Mouse (Mus musculus): ENCODE data around the gene Hdac9. TPM values are rescaled to one million over a fixed set of nuclear protein-coding genes. Genes with fewer than 3 reads are reported as not detected.

Hdac9 gene
- total and polyA plus RNA-seq, 3 experiments: 0.03 to 0.19 TPM; not detected in 1

DNA sequence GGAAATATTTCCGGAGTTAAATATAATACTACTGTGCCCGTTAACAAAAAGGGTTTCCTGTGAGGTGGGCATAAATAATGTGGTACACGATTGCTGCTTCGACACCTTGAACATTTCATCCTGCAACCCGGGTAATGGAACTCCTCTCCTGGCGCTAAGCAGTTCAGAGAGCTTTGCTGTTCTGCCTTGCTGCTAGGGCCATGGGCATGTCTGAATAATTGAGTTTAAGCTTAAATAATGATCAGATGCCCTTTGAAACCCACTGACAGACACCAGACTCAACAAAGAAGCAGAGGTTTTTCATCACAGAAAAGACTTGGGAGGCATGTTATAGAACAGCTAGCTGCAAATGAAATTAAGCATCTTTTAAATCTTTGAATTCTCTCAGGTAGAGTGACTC lies 646.8 kb downstream of the Hdac9 start:
- H3K36me3 ChIP-seq (ENCODE audit: control insufficient read depth in 1 of 2, insufficient read depth in 2 of 2, low read length in 2 of 2): no peaks in the 10 kb centered on the region
- H3K9me3 ChIP-seq (replicated peaks; ENCODE audit: insufficient read depth, low read length): no peaks in the 10 kb centered on the region
- H3K4me1 ChIP-seq (ENCODE audit: control insufficient read depth in 1 of 2, insufficient read depth in 2 of 2, low read length in 2 of 2): no peaks in the 10 kb centered on the region
- H3K27ac ChIP-seq (ENCODE audit: control insufficient read depth, low read depth, low read length): no peak overlapping the region
- DNase-seq (ENCODE audit: low read depth, low spot score): no peak
- no peaks in the 10 kb centered on the region for H3K79me2 ChIP-seq (ENCODE audit: control insufficient read depth, insufficient read depth, low read length, poor library complexity)
- no peaks in the 10 kb centered on the region for H3K27me3 ChIP-seq (ENCODE audit: control insufficient read depth in 1 of 2, insufficient read depth in 2 of 2, low read length in 2 of 2)
- H3K4me3 ChIP-seq (ENCODE audit: control insufficient read depth in 1 of 2, insufficient read depth in 1 of 2, low read depth in 2 of 2, low read length in 2 of 2): no peak overlapping the region
- no peak overlapping the region for H3K9ac ChIP-seq (ENCODE audit: control insufficient read depth, low read depth, low read length, poor library complexity, severe bottlenecking)
- TF ChIP-seq E2F4 (IDR thresholded peaks at IDR 0.05; ENCODE audit: borderline replicate concordance, low read depth, low read length): no peak

GRCm38 (mm10) chr12:34269472-34270040 lies 647.3 kb downstream of the Hdac9 start:
- no peak overlapping the region for H3K27ac ChIP-seq (ENCODE audit: control insufficient read depth, low read depth, low read length)
- H3K27me3 ChIP-seq (ENCODE audit: control insufficient read depth in 1 of 2, insufficient read depth in 2 of 2, low read length in 2 of 2): no peaks in the 10 kb centered on the region
- H3K9me3 ChIP-seq (replicated peaks; ENCODE audit: insufficient read depth, low read length): no peaks in the 10 kb centered on the region
- DNase-seq (ENCODE audit: low read depth, low spot score): no peak
- TF ChIP-seq TAL1 (IDR thresholded peaks at IDR 0.05; ENCODE audit: low read length): no peak
- no peak for TF ChIP-seq POLR2AphosphoS2 (IDR thresholded peaks at IDR 0.05; ENCODE audit: low read length)
- no peak for TF ChIP-seq EP300 (IDR thresholded peaks at IDR 0.05; ENCODE audit: low read depth in 1 of 2, low read length in 2 of 2)
- TF ChIP-seq MAZ (IDR thresholded peaks at IDR 0.05; ENCODE audit: low read depth, low read length): no peak
- no peak for TF ChIP-seq RAD21 (IDR thresholded peaks at IDR 0.05; ENCODE audit: low read depth, low read length)
- no peak for TF ChIP-seq UBTF (IDR thresholded peaks at IDR 0.05; ENCODE audit: borderline replicate concordance, insufficient read depth, low read depth, low read length)
- no peak for TF ChIP-seq CTCF (IDR thresholded peaks at IDR 0.05 in 2 of 3, conservative IDR thresholded peaks at IDR 0.05 in 1 of 3; ENCODE audit: control insufficient read depth in 1 of 3, insufficient read depth in 1 of 3, low read depth in 2 of 3, low read length in 3 of 3, poor library complexity in 1 of 3, severe bottlenecking in 1 of 3)
- no peak for TF ChIP-seq NRF1 (IDR thresholded peaks at IDR 0.05; ENCODE audit: insufficient read depth, low read depth, low read length, poor library complexity, severe bottlenecking)
- TF ChIP-seq CHD1 (IDR thresholded peaks at IDR 0.05; ENCODE audit: low read depth, low read length): no peak
- no peak for TF ChIP-seq MYB (IDR thresholded peaks at IDR 0.05; ENCODE audit: low read depth, low read length)
- no peak for TF ChIP-seq TBP (IDR thresholded peaks at IDR 0.05; ENCODE audit: low read depth, low read length)
- TF ChIP-seq ZNF384 (IDR thresholded peaks at IDR 0.05; ENCODE audit: low read depth, low read length): no peak
- TF ChIP-seq MEF2A (IDR thresholded peaks at IDR 0.05; ENCODE audit: extremely low read depth, insufficient replicate concordance, low read depth, low read length, poor library complexity, severe bottlenecking): no peak
- no peak for TF ChIP-seq GABPA (IDR thresholded peaks at IDR 0.05; ENCODE audit: low read depth, low read length)
- no peak for TF ChIP-seq GATA1 (IDR thresholded peaks at IDR 0.05; ENCODE audit: low read depth, low read length)
- no peak for TF ChIP-seq ZKSCAN1 (IDR thresholded peaks at IDR 0.05; ENCODE audit: low read depth, low read length)
- no peak for TF ChIP-seq NELFE (IDR thresholded peaks at IDR 0.05; ENCODE audit: low read depth, low read length)
- no peak overlapping the region for H3K4me3 ChIP-seq (ENCODE audit: control insufficient read depth in 1 of 2, insufficient read depth in 1 of 2, low read depth in 2 of 2, low read length in 2 of 2)
- no peaks in the 10 kb centered on the region for H3K36me3 ChIP-seq (ENCODE audit: control insufficient read depth in 1 of 2, insufficient read depth in 2 of 2, low read length in 2 of 2)
- H3K79me2 ChIP-seq (ENCODE audit: control insufficient read depth, insufficient read depth, low read length, poor library complexity): no peaks in the 10 kb centered on the region
- H3K9ac ChIP-seq (ENCODE audit: control insufficient read depth, low read depth, low read length, poor library complexity, severe bottlenecking): no peak overlapping the region
- no peaks in the 10 kb centered on the region for H3K4me1 ChIP-seq (ENCODE audit: control insufficient read depth in 1 of 2, insufficient read depth in 2 of 2, low read length in 2 of 2)
